Mouse (Mus musculus) spleen, postnatal 4 days (tissue): ENCODE results near the gene Slco3a1.

Experiments
- DNase-seq, 2 experiments: peaks; one replicate each; pipeline ENCODE4 v3.0.0; 2022; ENCODE audit warnings: low spot score in 2 of 2

Slco3a1 gene

DNA sequence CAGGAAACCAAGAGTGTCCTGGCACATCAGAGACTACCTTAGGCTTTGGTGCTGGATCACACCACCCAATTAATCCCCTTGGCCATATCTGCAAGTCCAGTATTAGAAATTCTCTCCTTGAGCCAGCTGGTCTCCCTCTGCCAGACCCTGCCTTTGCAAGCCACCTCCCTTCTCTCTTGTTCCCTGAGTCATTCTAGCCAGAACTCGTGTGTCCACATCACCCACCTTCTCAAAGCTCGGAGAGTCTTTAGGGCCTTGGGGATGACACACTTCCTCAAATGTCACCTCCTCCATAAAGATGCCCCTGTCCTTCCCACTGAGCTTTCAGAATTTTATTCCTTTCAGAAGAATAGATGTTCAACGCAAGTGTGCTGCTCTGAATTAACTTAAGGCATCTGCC, 172.3 kb downstream of the Slco3a1 start:
- DNase-seq, result no peak

DNA sequence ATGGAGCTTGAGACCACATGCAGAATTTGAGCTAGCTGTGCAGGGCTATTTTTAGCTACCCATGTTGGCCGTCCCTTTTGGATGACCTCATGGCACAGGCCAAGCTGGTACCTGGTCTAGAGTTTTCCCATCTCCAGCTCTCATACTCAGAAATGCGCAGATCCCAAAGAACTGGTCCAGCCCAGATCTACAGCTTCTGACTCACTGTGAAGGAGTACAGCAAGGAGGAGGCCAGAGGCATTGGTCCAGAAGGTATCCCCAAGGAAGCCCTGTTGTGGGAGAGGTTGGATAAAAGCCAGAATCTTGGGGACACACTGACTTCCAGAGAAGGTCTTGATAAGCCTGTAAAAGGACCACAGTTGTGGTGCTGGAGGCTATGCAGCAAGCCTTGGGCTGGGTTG, 172.7 kb downstream of the Slco3a1 start:
- no peak for DNase-seq

DNA sequence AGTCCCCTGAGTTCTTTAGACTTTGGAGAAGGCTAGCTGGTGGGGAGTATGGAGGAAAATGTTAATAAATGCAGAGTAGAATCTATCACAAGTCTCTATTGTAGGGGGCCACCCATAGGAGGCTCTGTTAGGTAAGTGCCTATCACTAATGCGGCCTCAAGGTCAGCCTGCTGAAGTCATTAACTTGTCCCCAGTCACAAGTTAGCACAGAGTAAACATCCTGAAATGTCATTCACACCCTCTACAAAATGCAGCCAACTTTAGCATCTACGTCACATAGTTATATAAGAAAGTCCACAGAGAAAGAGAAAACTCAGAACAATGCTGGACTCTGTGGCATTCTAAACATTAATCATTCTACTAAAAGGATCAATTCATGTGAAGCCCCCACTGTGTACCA, 173.5 kb downstream of the Slco3a1 start:
- no peak for DNase-seq

DNA sequence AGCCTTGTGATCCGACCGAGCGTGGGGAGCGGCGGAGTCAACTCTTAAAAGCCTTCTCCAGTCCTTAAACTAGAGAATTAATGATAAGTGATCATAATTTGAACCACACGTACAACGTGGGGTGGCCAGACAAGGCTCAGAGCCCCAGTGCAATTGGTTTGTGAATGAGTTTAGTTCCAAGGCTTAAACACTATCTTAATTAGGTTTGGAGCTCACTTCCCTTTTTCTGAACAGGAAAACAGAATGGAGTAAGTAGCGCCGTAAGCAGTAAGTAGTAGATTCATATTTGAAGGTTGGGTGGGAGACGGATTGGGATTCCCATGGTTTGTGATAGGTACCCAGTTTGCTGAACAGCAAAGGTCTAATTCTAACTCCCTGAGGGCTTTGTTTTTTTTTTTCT, 176.7 kb downstream of the Slco3a1 start:
- DNase-seq, result no peak

DNA sequence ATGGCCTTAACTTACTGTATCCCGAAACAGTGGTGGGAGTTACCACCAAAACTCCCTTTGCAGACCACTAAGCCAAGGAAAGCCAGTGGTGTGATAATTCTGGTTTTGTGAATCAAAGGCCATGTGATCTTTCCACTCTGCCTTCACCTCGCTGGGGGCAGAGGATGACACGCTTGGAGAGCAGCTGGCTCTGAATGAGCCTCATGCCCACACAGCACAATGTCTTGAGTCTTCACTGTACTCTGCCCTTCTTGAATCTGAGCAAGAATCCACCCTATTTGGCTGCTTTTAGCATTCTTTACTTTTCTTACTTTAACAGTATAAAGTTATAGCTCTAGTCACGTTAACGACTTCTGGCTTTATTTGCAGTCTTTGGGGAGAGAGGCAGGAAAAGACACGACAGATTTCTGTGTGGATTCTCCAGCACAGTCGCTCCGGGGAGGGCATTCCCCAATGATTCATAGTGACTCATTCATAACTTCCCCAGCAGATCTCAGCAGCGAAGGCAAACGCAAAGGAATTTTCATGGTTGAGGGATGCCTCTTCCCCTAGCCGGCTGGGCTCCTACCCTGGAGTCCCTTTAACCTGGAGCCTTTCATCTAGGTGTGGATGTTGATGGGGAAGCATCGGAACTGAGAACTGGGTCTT, 178.1 kb downstream of the Slco3a1 start:
- DNase-seq, result no peak

DNA sequence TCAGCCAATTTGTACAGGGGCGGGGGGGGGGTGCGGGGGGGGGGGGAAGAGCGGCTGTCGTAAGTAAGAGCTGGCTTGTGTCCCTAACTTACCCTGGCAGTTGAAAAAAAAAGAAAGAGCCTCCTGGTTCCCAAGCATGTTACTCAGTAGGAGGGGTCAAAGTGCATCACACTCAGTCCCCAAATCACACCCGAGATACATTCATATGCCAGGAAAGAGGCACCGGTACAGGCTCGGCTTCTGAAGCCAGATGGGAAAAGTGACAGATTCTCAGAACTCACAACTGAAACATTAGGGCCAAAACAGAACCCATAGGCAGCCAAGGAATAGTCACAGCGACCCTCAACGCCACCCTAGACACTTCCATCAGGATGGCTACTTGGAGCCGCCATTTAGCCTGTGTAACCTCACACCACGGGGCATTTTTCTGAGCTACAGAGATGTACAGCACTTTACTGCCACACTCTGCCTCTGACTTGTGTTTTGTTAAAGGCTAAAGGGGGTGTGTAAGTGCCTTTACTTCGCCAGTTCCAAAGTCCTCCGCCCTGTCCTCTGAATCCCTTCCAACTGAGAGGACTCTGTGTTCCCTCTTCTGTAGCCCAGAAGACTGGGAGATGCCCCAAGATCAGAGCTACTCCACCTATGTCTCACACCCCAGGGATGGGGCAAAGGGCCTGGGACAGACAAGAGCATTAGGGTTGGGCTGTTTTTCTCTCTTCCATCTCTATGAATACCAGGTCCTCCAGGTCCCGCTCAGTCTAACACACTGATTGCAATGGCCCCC, 179.2 kb downstream of the Slco3a1 start:
- DNase-seq, result no peak

DNA sequence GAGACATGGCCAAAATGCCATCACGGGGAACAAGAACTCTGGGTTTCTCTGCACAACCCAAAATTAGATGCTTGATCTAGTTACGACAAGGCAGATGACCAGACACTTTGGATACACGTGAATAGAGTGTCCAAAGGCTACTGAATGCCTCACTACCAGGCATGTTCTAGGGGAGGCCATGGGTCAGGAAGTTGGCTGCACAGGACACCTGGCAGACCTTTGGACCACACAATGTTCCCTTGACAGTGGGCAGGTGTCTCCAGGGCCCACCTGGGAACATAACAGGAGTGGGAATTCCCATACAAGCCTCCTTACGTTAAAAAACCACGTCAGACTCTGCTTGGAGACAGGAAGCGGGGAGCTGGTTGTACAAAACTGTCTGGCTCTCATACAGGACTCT, 181.5 kb downstream of the Slco3a1 start:
- DNase-seq, result no peak

DNA sequence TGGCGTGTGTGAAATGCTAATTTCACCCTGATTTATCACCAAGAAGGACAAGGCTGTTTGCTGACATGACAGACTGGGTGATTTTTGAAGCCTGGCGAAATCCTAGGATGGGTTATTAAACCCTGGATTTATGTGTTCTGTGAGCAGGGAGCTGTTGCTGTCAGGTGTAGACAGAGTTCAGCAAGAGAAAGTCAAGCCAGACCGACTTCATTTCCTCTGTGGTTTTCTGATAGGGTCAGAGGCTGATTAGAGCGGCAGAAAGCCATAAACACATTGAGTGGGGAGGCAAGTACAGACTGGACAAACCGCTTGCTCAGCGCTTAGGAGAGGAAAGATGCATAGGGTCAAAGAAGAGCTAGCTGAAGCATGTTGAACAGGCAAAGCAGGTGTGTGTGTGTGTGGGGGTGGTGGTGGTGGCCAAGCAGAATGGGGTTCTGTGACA, 182.4 kb downstream of the Slco3a1 start:
- no peak for DNase-seq

DNA sequence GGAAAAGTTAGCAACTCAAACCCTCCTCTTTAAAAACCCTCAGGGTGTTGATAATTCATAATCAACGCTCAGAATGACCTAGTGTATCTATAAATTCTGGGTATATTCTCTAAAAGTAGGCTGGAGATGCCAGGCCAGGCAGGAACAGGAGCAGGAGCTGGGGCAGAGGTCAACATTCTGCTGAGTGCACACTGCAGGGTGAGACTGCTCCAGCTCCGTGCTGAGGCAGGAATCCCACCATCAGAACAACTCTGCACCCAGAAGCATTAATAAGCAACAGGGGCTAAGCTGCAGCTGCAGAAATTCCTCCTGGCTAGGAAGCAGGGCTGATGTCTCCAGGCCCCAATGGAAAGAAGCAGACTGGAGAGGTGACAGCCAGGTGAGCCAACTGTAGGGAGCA, 182.9 kb downstream of the Slco3a1 start:
- DNase-seq, result no peak

DNA sequence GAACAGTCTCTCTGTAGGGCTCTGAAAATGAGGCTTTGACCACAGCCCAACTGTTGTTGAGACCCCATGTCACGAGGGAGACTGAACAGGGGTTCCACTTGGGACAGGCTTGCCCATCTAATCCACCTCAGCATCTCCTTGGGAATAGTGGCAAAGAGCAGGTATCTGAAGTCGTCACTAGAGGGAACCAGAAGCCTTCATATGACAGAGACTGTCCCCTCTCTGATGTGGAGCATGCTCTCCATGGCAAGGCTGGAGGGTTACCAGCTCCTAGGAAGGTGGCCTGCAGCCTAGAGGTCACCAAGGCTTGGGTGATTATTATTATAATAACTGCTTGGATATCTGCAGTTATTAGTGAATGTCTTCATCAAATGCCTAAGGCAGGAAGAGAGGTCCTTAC, 183.4 kb downstream of the Slco3a1 start:
- DNase-seq, result no peak

DNA sequence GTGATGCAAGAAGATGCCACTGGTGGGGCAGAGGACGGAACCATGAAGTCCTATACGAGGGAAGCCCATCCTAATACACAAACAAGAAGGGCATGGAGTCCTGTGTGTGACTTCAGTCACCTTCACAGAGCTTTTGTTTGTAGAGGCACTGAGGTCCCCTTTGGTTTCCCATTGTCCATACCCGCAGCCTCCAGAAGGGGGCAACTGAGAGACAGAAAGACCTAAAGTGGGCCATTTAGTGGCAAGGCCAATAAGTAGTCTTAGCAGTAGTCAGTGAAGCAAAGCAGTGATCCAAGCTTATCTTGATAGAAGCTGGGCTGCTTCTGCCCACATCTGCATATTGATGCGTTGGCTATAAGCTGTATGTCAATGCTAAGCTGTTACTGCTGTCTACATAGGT, 184.9 kb downstream of the Slco3a1 start:
- no peak for DNase-seq

DNA sequence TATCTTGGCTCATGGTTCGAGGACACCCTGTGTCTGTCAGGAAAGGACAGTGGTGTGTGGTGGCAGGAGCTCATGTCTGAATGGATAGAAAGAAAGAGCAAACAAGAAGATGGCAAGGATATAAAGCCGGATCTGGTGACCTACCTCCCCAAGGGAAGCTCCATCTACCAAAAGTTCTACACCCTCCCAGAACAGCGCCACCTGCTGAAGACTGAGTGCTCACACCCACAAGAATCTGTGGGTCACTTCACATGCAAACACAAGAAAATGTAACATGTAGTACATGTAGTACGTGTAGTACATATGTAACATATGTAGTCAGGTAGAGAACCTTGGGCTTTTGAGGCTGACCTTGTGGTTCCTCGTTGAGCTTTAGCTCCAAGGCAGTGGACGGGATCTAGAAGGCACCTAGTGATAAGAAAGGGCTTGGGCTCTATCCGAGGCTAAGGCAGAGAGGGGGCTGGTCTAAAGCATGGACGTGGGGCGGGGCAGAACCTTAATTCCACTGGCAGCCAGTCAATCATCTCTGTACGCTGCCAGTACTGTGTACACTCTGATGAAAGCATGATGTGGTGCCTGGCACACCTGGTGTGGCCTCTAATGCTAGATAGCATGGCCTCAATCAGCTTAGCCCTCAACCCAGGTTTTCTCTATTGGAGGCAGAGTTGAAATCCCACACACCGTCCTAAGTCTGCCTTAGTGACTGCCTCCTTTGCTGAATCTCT, 186.2 kb downstream of the Slco3a1 start:
- DNase-seq, result no peak

DNA sequence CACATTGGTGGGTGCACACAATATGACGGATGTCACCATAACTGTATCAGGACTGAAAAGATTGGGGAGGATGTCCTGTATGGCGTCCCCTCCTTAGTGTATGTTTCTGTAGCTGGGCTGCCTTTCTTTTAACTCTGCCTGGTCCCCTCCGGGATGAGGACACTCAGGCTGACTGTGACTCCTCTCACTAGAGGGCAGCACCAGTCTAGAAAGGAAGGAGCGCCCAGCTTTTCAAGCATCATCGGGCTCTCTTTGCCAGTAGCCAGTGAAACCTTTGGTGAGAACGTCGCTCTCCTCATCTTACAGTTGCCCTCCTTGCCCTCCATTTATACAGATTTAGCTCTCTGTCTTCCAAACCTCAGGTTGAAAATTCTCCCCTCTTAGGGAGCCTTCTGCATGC, 187.2 kb downstream of the Slco3a1 start:
- DNase-seq, result no peak

DNA sequence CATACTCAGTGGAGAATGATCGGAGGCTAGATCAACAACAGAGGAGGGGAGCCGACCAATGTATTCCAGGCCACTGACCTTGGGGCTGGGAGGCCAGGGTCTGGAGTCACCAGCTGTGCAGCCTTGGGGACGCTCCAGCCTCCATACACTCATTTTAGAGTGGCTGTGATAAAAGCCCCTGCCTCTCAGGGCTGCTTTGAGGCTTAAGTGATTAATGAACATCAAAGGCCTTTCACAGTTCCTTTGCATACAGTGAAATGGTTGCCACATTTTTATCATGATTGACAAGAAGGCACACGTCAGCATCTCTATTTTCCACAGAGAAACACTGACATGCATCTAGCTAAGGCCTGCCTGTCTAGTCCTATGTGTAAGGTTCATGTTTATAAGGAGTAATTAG, 189.0 kb downstream of the Slco3a1 start:
- DNase-seq, result no peak

DNA sequence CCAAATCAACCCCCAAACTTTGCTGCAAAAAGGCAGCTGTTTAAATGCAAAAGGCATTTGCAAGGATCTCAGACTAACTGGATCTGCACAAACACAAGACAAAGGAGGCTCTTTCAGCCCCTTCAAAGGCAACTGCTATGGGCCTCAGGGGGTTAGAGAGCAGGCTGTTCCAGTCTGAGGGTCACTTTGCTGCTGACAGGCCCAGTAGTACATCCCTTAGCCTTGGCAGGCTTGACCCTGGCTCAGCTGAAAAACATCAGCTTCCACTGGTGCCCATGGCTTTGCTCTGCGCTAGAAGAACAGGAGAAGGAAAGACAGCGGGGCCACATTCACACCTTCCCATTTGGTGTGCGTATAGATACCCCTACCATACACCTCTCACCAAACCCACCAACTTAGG, 189.6 kb downstream of the Slco3a1 start:
- no peak for DNase-seq

DNA sequence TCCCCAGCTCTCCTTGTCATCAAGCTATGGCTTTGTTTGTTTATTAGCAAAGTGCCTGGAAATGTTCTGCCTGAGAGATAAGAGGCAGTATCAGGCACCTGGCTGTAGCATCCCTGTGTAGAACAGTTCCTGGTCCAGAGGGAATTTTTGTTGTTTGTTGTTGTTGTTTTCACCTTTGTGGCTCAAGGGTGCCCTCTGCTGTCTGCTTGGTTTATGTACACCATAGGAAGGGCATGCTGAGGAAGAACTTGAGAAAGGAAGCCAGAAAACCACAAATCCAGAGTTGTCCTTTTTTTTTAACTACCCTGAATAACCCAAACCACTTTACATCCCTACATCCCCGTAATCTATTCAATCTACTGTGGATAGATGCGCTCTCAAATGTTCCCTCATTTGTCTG, 191.1 kb downstream of the Slco3a1 start:
- DNase-seq, result no peak

DNA sequence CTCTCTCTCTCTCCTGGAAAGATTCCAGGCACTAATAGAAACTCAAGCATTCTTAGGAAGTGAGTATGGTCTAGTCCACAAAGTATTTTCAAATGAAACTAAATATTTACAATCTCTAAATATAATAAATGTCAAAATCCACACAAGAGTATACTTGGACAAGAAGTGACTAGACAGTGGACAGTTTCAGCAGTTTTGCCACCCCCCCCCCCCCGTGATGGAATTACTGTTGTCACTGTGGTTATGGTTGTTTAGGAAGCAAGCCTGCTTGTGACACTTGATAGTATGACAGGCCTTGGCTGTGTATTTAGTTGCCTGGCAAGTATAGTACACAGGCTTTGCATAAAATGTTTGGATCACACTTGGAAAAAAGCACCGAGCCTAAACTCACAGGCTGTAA, 192.9 kb downstream of the Slco3a1 start:
- no peak for DNase-seq

DNA sequence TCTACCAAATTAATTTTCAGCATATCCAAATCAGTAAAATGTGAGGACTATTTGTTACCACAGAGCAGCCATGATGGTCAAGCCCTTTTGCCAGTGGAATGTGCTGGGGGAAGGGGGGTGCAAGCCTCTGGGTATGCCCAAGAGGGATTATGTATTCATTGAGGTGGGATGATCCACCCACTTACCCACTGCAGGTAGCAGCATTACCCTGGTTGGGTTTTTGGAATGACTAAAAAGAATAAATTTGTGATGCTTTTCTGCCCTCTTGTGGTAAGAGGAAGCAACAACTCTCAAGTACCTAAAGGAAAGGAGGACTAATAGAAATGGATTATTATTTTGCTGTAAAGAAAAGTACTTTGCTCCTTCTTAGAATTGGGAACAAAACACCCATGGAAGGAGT, 197.6 kb downstream of the Slco3a1 start:
- no peak for DNase-seq

DNA sequence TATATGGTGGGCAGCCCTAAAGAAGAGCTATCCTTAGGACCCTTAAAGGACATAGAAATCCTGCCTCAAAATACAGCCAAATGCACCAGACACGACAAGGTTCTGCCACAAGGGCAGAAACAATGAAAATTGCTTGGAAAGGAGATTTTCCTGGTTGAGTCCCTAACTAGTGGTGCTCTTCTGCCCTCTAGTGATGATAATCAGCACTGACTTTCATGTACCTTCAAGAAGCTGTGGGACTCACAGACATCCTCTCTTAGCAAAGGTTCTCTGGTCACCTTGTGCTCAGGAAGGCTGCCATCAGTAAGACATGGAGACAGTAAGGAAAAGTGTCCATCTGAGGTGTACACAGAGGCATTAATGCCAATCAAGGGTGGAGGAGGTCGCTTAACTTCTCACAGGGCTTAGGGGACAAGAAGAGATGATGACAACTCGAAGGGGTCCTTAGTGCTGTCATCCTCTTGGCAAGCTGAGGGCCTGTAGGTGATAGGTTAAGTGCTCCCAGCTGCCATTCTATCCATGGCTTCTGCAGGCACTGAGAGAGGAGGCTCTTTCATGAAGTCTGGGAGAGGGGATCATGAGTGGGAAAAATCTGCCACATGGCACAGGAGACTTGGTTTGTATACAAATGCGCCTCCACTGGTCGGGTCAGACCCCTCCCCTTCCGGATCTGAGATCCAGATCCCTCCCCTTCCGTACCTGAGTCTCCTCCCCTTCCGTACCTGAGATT, 199.9 kb downstream of the Slco3a1 start:
- no peak for DNase-seq

DNA sequence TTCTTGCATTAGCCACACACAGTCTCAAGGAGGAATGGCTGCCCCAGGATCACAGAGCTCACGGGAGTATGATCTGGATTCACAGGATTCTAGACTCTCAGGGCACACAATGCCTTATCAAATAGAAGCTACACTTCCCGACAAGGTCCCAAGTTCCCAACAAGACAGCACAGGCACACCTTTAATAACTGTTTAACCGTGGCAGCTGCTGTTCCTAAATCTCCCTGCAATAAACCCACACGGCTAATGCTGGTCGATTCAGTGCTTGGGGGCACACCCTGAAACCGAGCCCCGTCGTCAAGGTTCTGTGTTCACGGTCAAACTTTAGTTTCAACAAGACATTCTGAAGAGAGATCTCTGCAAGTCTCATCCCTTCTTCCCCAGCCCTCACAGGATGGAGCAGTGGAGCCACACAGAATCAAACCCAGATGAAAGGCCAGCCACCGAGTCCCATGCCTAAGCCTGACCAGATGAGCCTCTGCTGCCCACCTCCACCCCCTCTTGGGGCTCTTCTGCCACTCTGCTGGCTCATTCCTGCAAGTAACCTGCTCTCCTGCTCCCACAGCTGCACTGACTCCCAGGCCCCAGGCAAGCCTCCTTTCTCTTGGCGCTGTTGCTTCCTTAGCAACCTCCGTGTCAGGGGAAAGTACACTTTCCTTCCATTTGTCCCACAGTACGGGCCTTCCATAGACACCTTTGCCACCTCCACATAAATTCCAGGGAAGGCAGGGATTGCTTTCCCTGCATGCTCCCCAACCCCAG, 200.7 kb downstream of the Slco3a1 start:
- DNase-seq, result no peak

DNA sequence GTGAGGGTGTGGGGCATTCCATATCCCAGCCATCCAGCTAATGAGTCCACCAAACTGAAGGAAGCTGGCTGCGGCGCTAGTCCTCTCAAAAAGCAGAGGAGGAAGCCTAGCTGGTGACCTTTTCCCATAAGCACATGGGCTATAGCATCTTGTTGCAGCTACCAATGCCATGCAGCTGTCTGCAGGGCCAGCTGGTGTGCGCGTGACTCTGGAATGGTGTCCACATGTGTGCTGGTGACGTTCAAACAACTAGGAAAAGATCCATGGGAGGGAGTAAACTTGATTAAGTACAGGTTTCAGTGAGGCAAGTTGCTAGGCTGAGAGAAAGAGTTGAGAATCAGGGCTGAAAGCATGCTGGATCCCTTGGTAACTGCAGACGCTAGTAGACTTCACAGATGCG, 201.3 kb downstream of the Slco3a1 start:
- DNase-seq, result no peak
